Mouse (Mus musculus): ENCODE data around the gene Krt36.

GRCm38 (mm10) chr11:100058875-100059274, 46.6 kb downstream of the Krt36 start:
- no peak for TF ChIP-seq POLR2A (IDR thresholded peaks at IDR 0.05; ENCODE audit: low read depth, low read length)
- no peak for TF ChIP-seq CTCF (conservative IDR thresholded peaks at IDR 0.05; ENCODE audit: insufficient read depth, insufficient read length, low read depth, low read length)
